Mouse (Mus musculus) brain, embryonic 14.5 days (tissue): ENCODE results near the gene Kif3a. TPM values are rescaled to one million over a fixed set of nuclear protein-coding genes. Genes with fewer than 3 reads are reported as not detected.
A peak's percentile ranks its signal among the peaks of the same experiment; 100 is the strongest.

Experiments
- DNase-seq: peaks from one replicate; pipeline ENCODE4 v3.0.0-alpha.2; 2011; ENCODE audit warnings: low read depth
- CTCF ChIP-seq: fragments of 200-500 bp; IDR thresholded peaks from 2 replicates; pipeline ENCODE4 v1.5.1; 2012; ENCODE audit warnings: inconsistent platforms, mild to moderate bottlenecking, moderate library complexity, borderline replicate concordance; ENCODE audit not compliant: insufficient read depth, insufficient read length; ENCODE audit errors: extremely low read depth
- POLR2A ChIP-seq: fragments of 200-500 bp; IDR thresholded peaks from 2 replicates; pipeline ENCODE4 v1.6.1; 2012; ENCODE audit warnings: mild to moderate bottlenecking, inconsistent platforms, borderline replicate concordance; ENCODE audit not compliant: poor library complexity, insufficient read depth, insufficient read length, severe bottlenecking; ENCODE audit errors: extremely low read depth
- polyA plus RNA-seq: library from polyadenylated mRNA; depleted of rRNA; stranded (reverse); fragments of >200 nt; gene quantifications from 2 replicates; pipeline ENCODE4 v1.2.3, GENCODE M21; 2012; rRNA removed

Gene Kif3a
- 79.4 and 100 TPM in 2 replicates for polyA plus RNA-seq

DNA sequence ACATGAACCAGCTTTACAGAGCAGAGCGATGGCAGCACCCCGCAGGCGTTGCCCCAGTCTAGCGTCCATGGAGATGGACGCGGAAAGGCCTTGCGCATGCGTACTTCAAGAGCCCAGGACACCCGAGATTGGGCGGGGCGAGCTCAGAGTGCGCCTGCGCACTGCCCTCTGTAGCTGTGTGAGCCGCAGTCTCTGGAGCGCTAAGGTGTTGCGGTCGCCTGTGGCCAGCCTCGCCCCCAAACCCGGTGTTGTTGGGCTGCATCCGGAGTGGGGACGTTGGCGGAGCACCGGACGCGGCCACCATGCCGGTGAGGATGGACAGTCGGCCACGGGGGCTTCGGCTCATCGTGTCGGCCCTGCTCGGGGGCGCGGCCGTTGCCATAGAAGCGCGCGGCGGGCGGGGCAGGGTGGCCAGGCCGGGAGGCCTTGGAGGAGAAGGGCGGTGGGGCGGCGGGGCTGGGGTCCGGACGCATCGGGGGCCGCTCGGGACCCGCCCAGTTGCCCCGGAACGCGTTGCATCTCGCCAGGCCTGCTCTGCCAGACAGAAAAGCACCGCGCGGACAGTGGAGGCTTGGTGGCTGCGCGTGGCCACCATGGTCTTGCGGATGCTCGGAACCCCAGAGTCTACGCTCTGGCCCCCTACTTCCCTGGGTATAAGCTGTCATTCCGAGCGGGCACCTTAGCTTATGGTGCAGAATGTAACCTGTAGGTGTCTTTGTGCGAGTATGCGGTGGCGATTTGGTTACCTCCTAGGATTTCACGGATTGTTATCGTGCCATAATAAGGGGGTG, at the start of gene Kif3a:
TSS of gene Kif3a (plus strand) at position 156 of the 791 bp plus-strand sequence.
- TF ChIP-seq POLR2A (peak; percentile 70; the same call in 1 of the 2 replicates), CTCF (no peak)
- DNase-seq = peak; percentile 98

DNA sequence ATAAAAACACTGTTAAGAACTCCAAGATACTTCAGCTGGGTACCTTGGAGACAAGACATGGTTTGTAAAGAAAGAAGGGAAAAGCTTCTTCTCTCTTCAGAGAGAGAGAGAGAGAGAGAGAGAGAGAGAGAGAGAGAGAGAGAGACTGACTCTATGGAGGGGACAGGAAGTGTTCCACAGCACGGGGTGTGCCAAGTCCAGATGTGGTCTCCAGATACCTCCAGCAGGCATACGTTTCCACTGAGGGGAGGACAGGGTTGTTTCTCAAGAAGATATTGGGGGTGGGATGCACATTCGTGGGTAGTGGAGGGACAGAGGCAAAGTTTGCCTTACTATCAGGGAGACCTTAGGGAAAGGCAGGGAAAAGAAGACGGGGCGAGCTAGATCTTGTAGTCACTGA, 48.4 kb upstream of the Kif3a start:
- DNase-seq = no peak
- no peak for TF ChIP-seq CTCF
- TF ChIP-seq POLR2A = no peak

DNA sequence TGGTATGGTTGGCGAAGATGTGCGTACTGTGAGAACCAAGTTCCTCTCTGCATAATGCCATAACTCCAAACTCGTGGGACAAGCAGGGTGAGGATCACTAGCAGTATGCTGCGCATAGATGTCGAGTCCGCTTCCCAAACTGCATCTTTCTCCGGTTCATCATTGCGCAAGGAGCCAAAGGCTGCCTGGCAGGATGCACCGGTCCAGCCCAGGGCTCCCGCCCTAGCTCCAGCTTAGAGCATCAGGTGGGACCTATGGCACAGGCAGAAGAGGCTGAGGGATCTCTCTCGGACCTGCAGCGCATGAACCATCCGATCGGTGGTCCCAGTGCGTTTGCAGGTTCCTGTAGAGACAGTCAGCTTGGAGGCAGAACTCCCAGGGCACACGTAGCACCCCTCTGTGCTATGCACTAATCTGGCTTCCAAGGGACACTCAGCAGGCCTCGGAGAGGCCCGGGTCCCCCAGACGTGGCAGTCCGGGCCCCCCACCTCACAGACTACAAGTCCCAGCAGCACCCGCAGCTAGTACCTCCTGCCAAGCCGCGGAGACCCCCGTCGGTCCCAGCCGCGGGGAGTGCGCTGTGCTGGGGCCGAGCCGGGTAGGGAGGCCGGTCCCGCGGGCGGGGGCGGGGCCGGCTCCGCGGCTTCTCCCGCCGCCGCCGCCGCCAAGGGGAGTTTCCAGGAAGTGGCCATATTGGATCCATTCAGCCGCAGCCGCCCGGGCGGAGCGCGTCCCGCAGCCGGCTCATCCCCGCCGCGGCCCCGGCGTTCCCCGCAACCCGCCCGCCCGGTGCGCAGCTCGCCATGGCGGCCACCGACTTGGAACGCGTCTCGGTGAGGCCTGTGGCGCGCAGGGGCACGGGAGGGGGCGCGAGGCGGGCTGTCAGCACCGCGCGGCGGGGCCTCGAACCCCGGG, 47.7 kb upstream of the Kif3a start, which contains the start of gene Sept8:
TSS of gene Sept8 (plus strand) at position 51 of the 915 bp plus-strand sequence.
- TF ChIP-seq POLR2A (peak; percentile 39; the same call in 1 of the 2 replicates), CTCF (no peak)

DNA sequence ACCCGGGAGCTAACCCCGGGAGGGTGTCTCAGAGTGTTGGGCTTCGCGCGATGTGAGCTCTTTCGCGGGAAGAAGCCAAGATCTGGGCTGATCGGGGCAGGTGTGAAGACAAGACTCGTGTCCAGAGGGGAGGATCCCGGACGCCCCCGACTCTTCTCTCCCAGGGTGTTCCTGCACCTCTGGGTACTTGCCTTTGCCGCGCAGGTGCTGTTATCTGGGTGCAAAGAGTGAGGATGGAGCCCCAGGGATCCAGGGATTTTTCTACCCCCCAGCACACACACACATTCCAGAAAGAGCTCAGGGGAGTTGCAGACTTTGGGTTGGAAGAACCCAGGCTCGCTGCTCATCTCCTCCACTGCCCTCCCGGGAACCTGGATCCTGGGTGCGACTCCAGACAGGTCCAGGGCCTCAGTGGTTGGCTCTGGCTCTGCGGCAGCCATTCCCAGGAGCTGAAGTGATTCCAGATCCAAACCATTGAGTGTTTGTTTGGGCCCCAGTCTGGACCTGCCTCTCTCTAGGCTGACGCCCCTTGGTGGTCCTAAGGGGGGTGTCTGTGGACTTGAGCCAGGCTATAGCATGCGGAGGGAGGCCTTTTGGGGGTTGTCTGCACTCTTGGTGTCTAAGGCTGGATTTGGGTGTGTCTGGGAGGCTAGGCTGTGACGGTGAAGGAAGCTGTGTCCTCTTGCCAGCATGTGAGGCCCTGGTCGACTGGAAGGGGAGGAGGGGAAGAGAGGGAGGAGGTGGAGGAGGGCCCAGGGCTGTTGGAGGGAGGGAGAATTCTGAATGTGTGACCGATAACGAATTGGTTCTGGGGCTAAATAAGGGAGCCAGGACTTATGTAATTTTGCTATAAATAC, 46.8 kb upstream of the Kif3a start:
- peak; percentile 68 for DNase-seq
- TF ChIP-seq CTCF (no peak), POLR2A (no peak)

More for the DNA sequence above, 47.7 kb upstream of the Kif3a start, which contains the start of gene Sept8:
- DNase-seq = peak; percentile 81

DNA sequence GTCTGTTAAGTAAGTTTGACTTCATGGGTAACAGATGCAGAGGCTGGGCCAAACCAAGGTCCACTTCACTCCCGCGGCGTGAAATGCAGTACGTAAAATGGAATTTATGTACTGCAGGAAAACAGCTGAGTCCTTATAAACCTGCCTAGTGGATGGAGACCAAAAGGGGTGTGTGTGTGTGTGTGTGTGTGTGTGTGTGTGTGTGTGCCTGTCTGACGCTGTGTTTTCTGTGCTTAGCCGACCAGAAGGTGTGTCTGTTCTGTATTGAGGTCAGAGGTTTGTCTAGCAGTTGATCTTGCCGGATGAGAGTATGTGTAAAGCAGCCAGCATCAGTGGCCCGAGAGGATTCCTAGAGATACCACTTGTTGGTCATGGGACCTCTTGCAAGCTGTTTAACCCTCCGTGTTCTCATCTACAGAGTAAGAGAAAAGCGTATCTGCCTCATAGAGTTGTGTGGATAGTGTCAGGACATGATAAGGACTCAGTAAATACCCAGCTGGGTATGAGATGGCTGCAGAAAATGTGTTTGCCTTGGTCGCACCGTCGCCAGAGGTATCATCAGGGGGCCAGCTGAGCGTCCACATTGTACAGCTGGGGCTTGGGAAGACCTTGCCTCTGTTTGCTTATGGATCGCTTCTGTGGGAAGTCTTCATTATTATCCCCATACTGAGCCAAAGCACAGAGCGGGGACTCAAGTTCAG, 45.9 kb upstream of the Kif3a start:
- DNase-seq = peak; percentile 28
- TF ChIP-seq CTCF = no peak

DNA sequence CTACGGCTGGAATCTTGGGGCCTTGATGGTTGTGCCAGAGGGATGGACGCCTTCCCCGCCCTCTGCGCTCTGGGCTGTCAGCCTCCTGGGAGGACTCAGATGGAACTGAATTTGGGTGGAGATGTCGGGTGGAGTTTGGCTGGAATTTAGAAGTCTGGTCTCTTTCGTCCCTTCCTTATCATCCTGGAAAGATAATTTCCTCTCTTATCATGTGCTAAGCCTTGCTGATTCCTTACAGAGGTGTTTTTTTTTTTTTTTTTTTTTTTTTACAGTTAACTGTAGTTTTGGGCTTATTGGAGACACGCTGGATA, 45.4 kb upstream of the Kif3a start:
- no peak for DNase-seq
- TF ChIP-seq POLR2A = no peak
- TF ChIP-seq CTCF = no peak

DNA sequence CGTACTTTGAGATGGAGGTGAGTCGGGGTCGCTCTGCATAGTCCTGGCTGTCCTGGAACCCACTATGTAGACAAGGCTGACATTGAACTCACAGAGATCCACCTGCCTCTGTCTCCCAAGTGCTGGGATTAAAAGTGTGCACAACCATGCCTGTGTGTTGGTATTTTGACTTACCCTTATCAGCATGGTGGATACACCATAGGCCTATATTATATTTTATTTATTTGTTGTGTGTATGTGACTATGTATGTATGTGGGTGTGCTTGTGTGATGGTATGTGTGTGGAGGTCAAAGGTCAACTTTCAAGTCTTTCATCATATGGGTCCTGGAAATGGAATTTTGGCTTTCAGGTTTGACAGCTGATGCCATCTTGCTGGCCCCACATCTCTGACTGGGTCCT, 44.8 kb upstream of the Kif3a start:
- DNase-seq = no peak
- no peak for TF ChIP-seq POLR2A
- TF ChIP-seq CTCF = no peak

DNA sequence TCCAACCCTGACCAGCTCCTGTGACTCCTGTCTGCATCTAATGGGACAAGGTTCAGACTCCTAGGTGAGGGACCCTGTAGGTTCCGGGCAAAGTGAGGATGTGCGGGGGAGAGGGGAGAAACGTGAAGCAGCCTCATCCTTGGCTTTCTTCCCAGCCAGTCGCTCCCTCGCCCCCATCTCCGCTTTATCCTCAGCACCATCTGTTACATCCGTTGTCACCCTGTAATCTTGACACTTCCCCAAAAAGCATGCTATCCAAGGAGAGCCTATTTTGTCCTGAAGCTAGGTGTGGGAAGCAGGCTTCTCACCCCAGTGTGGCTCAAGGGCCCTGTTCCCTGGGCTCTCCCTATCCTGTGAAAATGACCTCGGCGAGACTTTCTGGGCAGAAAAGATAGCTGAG, 44.2 kb upstream of the Kif3a start:
- DNase-seq = peak; percentile 58
- TF ChIP-seq POLR2A (no peak), CTCF (no peak)

DNA sequence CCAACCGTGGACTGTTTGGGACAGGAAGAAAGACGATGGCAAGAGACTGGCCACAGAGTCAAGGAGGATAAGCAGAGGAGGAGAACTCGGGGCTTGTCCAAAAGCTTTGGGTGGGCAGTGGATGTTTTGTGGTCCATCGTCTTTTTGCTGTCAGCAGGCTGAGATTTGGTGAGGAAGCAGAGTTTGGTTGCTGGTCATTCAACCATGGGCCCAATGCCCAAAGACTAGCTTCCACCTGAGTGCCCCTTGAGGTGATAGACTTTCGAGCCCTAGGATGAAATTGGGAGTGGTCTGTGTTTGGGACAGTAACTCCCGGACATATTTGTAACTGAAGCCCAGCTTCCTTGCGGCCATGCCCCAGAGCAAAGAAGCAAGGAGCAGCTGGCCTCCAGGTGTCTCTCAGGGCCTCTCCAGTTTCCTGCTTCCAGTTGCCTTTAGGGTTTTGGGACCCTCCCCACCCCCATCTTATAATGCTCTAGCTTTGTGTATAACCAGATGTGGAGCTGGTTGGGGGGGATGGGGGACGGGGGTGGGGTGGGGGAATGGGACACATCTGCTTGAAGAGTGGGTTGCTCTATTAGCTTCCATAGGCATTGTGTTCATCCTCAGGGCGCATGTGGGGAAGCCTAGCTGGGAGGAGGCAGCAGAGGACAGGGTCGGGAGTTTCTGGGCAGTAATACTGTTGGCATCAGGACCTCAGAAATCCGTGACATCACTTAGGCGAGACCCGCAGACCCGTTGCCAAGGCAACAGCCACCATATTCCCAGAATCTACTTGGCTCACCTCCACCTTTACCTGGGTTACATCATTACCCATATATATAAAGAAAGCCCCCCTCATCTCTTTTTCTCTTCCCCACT, 43.4 kb upstream of the Kif3a start:
- no peak for TF ChIP-seq CTCF
- no peak for TF ChIP-seq POLR2A
- no peak for DNase-seq
